Mouse (Mus musculus) kidney, postnatal 14 days (tissue): ENCODE measurements around the gene Kidins220.

ENCODE experiments used
- DNase-seq: peaks from one replicate; pipeline ENCODE4 v3.0.0; 2022; ENCODE audit warnings: mixed read lengths

Kidins220 gene

GRCm38 (mm10) chr12:24963393-24964022, 11.2 kb upstream of the Kidins220 start:
- DNase-seq = peak; percentile 48

GRCm38 (mm10) chr12:24965406-24965805, 9.3 kb upstream of the Kidins220 start:
- DNase-seq = no peak

- no peak for DNase-seq
Measured at GRCm38 (mm10) chr12:24966046-24966445, 8.7 kb upstream of the Kidins220 start.

GRCm38 (mm10) chr12:24971490-24972200, 3.1 kb upstream of the Kidins220 start:
- no peak for DNase-seq

- DNase-seq = no peak
Measured at GRCm38 (mm10) chr12:24972371-24973350, 2.1 kb upstream of the Kidins220 start.

- peak; percentile 56 for DNase-seq
Measured at GRCm38 (mm10) chr12:24973586-24973985, 1.1 kb upstream of the Kidins220 start.

- DNase-seq = peak; percentile 77
Measured at GRCm38 (mm10) chr12:24975115-24975733, 499 bp downstream of the Kidins220 start.

- no peak for DNase-seq
Measured at GRCm38 (mm10) chr12:24985226-24985625, 10.5 kb downstream of the Kidins220 start.

- no peak for DNase-seq
Measured at GRCm38 (mm10) chr12:24995350-24995749, 20.6 kb downstream of the Kidins220 start.

- no peak for DNase-seq
Measured at GRCm38 (mm10) chr12:25005350-25005749, 30.6 kb downstream of the Kidins220 start.

GRCm38 (mm10) chr12:25009957-25010356, 35.2 kb downstream of the Kidins220 start:
- DNase-seq = no peak

- no peak for DNase-seq
Measured at GRCm38 (mm10) chr12:25010416-25010815, 35.7 kb downstream of the Kidins220 start.

- DNase-seq = no peak
Measured at GRCm38 (mm10) chr12:25011733-25012367, 37.1 kb downstream of the Kidins220 start.

- DNase-seq = no peak
Measured at GRCm38 (mm10) chr12:25012555-25013540, 38.1 kb downstream of the Kidins220 start.

- no peak for DNase-seq
Measured at GRCm38 (mm10) chr12:25014307-25014927, 39.7 kb downstream of the Kidins220 start.

GRCm38 (mm10) chr12:25014938-25015337, 40.2 kb downstream of the Kidins220 start:
- no peak for DNase-seq

GRCm38 (mm10) chr12:25016995-25017394, 42.3 kb downstream of the Kidins220 start:
- DNase-seq = no peak

GRCm38 (mm10) chr12:25021057-25021456, 46.3 kb downstream of the Kidins220 start:
- no peak for DNase-seq

- DNase-seq = no peak
Measured at GRCm38 (mm10) chr12:25024862-25025545, 50.3 kb downstream of the Kidins220 start.

GRCm38 (mm10) chr12:25026308-25026707, 51.6 kb downstream of the Kidins220 start:
- DNase-seq = no peak
